Mouse (Mus musculus) heart, postnatal 25 days (tissue): ENCODE data around the gene Kbtbd12. TPM values are rescaled to one million over a fixed set of nuclear protein-coding genes. Genes with fewer than 3 reads are reported as not detected.

Experiments
- DNase-seq: peaks from one replicate; pipeline ENCODE4 v3.0.0; 2022; ENCODE audit warnings: low spot score
- intact Hi-C: fragments of 180-260 bp; cut with DNase I; formaldehyde crosslinking; loops from one replicate; pipeline ENCODE4 v1.15.1; 2025
- total RNA-seq, 2 experiments: library from RNA; stranded (reverse); gene quantifications; 2 replicates each; pipeline ENCODE4 v1.2.3; 2021

Kbtbd12 gene
- 10 to 100 TPM; 31.2 to 36.8 TPM for total RNA-seq

GRCm38 (mm10) chr6:88637611-88638301, at the start of gene Kbtbd12:
TSS of gene Kbtbd12 (minus strand) at chr6:88637950.
- intact Hi-C loops: no loop called here
- DNase-seq: no peak

GRCm38 (mm10) chr6:88683380-88684053, 45.8 kb upstream of the Kbtbd12 start:
- no peak for DNase-seq
- intact Hi-C loops: no loop called here

- intact Hi-C loops: no loop called here
- DNase-seq: no peak
These were observed 43.3 kb upstream of the Kbtbd12 start for GRCm38 (mm10) chr6:88681026-88681425.

- intact Hi-C loops: no loop called here
- no peak for DNase-seq
These were observed 40.0 kb upstream of the Kbtbd12 start for GRCm38 (mm10) chr6:88677738-88678137.

GRCm38 (mm10) chr6:88676753-88677736, 39.3 kb upstream of the Kbtbd12 start:
- DNase-seq: no peak
- intact Hi-C loops: no loop called here

GRCm38 (mm10) chr6:88675815-88676214, 38.1 kb upstream of the Kbtbd12 start:
- no peak for DNase-seq
- intact Hi-C loops: no loop called here

DNA sequence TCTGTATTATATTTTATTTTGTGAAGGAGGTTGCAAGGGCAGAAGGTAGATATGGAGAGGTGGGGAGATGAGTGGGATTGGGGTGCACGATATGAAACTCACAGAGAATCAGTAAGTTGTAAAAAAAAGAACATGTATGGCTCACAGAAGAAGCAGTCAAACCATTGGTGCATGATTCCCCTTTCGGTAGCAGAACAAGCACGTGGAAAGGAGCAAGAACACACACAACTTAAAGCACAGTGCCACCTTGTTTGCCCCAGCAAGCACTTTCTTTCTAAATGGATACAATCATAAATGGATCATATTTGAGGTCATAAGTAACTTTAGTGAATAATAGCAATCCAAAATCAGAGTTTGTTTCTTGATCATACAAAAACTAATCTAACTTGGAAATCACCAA, 24.5 kb upstream of the Kbtbd12 start:
- intact Hi-C loops: no loop called here
- no peak for DNase-seq

- no peak for DNase-seq
- intact Hi-C loops: no loop called here
These were observed 23.9 kb upstream of the Kbtbd12 start for GRCm38 (mm10) chr6:88661696-88662095.

DNA sequence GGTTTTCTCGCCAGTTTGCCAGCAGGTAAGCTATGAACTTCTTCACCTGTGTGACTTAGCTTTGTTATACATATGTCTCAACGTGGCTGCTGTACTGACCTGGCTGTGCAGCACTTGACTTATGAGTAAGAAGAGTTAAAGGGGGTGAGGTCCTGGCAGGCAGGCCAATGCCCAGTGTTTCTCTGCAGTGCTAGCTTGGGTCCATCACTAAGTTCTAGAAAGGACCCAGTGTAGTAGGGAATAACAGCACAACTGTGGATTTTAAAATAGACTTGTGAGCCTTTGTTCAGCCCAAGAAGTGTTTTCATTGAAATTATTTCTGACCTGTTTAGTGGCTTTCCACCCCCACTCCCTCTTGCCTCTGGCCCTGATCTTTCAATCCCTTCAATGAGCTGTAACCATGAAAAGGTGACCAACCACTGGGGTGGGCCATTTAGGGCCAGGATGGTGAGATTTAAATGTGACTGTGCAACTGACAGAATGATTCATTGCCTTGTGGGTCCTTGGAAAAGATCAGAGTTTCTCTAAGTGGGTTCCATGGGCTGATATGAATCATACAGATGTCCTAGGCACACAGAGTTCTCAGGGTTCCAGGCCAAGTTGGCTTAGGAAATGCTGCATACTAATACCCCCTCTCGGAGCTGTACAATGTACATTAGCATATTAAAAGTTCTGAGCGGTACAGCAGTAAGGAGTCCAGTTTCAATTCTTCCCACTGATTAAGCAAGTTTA, 10.0 kb upstream of the Kbtbd12 start:
- intact Hi-C loops: loop anchor here (10.0 kb wide), 1 partner anchor 67 kb away; no protein-coding TSS in a partner anchor
- no peak for DNase-seq

GRCm38 (mm10) chr6:88644786-88645185, 7.0 kb upstream of the Kbtbd12 start:
- intact Hi-C loops: loop anchor here (5.0 to 10.0 kb wide), 2 partner anchors 70 to 183 kb away; no protein-coding TSS in a partner anchor
- DNase-seq: no peak

GRCm38 (mm10) chr6:88641346-88641920, 3.7 kb upstream of the Kbtbd12 start:
- intact Hi-C loops: loop anchor here (5.0 to 10.0 kb wide), 2 partner anchors 73 to 186 kb away; no protein-coding TSS in a partner anchor
- no peak for DNase-seq

DNA sequence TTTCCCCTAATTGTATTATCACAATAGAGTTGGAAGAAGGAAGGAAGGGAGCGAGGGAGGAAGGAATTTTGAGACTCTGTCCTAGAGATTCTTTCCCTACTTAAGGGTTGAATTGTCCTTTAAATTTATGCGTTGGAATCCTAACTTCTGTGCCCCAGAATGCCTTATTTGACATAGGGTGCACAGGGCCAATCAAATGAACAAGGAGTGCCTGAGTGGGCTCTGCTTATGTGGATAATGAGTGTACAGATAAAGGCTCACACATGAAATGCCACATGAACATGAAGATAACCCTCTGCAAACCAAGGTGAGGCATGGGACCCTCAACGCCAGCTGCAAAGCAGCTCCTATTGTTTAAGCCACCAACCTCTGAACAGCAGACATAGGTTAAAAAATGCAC, 2.6 kb upstream of the Kbtbd12 start:
- intact Hi-C loops: loop anchor here (5.0 to 10.0 kb wide), 2 partner anchors 74 to 187 kb away; no protein-coding TSS in a partner anchor
- DNase-seq: no peak

- DNase-seq: no peak
- intact Hi-C loops: loop anchor here (5.0 to 10.0 kb wide), 2 partner anchors 75 to 187 kb away; no protein-coding TSS in a partner anchor
These were observed 2.2 kb upstream of the Kbtbd12 start for GRCm38 (mm10) chr6:88639921-88640320.

DNA sequence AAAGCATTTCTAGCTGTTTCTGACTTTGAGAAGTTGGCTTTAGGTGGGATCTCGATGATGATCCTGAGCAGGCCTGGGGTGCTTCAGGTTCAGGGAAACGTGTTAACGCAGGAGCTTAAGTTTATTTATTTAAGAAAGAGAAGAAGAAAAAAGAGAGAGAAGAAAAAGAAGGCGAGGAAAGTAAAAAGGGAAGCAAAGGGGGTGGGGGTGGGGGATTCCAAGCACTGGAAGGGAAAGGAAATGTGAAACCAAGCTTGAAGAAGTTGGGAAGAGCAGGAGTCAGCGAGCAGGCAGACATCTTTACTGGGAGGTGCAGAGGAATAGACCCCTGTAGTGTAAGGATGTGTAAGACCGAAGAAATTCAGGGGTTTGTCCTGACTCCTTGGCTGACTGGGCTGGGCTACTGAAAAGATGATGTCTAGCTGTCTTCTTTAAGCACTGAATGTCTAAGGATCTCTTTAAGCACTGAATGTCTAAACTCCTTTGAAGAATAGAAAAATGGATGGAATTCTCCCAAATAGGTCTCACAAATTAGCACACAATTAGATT, 1.7 kb upstream of the Kbtbd12 start:
- intact Hi-C loops: no loop called here

GRCm38 (mm10) chr6:88638917-88639316, 1.2 kb upstream of the Kbtbd12 start:
- DNase-seq: no peak
- intact Hi-C loops: no loop called here

More for the DNA sequence above, 1.7 kb upstream of the Kbtbd12 start:
- no peak for DNase-seq

- intact Hi-C loops: no loop called here
- DNase-seq: no peak
These were observed 1.6 kb downstream of the Kbtbd12 start for GRCm38 (mm10) chr6:88635881-88636754.

GRCm38 (mm10) chr6:88631293-88631692, 6.5 kb downstream of the Kbtbd12 start:
- no peak for DNase-seq

DNA sequence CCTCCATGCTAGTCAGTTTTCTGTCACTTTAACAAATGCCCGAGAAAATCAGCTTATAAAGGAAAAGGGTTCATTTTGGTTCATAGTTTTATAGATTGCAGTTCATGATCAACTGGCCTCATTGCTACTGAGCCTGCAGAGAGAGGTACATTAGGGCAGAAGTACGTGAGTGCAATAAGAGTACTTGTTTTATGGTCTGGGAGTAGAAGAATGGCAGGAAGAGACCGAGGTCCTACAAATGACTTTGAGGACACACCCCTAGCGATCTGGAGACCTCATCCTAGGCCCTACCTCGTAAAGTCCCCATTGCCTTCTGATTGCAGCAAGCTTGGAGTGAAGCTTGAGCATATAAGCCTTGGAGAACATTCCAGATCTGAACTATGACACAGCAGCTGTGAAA, 7.2 kb downstream of the Kbtbd12 start:
- intact Hi-C loops: no loop called here
- DNase-seq: no peak

More at GRCm38 (mm10) chr6:88631293-88631692, 6.5 kb downstream of the Kbtbd12 start:
- intact Hi-C loops: no loop called here
